Mouse (Mus musculus) ES-Bruce4 (cell line): Measurements from ENCODE around the gene Camkmt. TPM values are rescaled to one million over a fixed set of nuclear protein-coding genes. Genes with fewer than 3 reads are reported as not detected.

Experiments
- H3K27ac ChIP-seq: 2 replicates; pipeline ENCODE4 v1.5.1; 2012; ENCODE audit warnings: low read length, inconsistent platforms; ENCODE audit not compliant: insufficient read depth
- H3K27me3 ChIP-seq: 2 replicates; pipeline ENCODE4 v1.6.1; 2012; ENCODE audit warnings: mild to moderate bottlenecking, low read length, inconsistent platforms; ENCODE audit not compliant: control insufficient read depth, poor library complexity, insufficient read depth, severe bottlenecking
- H3K36me3 ChIP-seq: 2 replicates; pipeline ENCODE4 v1.6.1; 2012; ENCODE audit warnings: inconsistent platforms, mild to moderate bottlenecking, low read length, moderate library complexity; ENCODE audit not compliant: control insufficient read depth, poor library complexity, insufficient read depth, severe bottlenecking
- H3K4me1 ChIP-seq: one replicate; pipeline ENCODE4 v1.8.1; 2011; ENCODE audit warnings: low read length; ENCODE audit not compliant: control insufficient read depth, insufficient read depth
- H3K4me3 ChIP-seq: 2 replicates; pipeline ENCODE4 v1.5.1; 2011; ENCODE audit warnings: low read depth, mild to moderate bottlenecking, low read length
- H3K9ac ChIP-seq: 2 replicates; pipeline ENCODE4 v1.6.1; 2012; ENCODE audit warnings: low read depth, mild to moderate bottlenecking, inconsistent platforms; ENCODE audit not compliant: poor library complexity, severe bottlenecking
- H3K9me3 ChIP-seq: replicated peaks from 2 replicates; pipeline ENCODE4 v1.6.1; 2012; ENCODE audit warnings: mild to moderate bottlenecking, low read length, inconsistent platforms; ENCODE audit not compliant: control insufficient read depth, poor library complexity, insufficient read depth, severe bottlenecking
- CTCF ChIP-seq: IDR thresholded peaks from one replicate; pipeline ENCODE4 v1.8.1; 2011; ENCODE audit warnings: low read depth, low read length
- EP300 ChIP-seq: IDR thresholded peaks from 2 replicates; pipeline ENCODE4 v1.6.1; 2011; ENCODE audit warnings: low read depth, low read length; ENCODE audit not compliant: insufficient read depth
- POLR2A ChIP-seq: IDR thresholded peaks from one replicate; pipeline ENCODE4 v1.8.1; 2011; ENCODE audit warnings: low read length; ENCODE audit not compliant: insufficient read depth
- polyA plus RNA-seq: library from polyadenylated mRNA; stranded (reverse); fragments of >200 nt; gene quantifications from 2 replicates; pipeline ENCODE4 v1.2.4, GENCODE M21; 2011; ENCODE audit warnings: low read depth; ENCODE audit not compliant: missing spikeins, insufficient read depth, insufficient read length

The Camkmt gene
- polyA plus RNA-seq, 1 experiment = 3.7 TPM

DNA sequence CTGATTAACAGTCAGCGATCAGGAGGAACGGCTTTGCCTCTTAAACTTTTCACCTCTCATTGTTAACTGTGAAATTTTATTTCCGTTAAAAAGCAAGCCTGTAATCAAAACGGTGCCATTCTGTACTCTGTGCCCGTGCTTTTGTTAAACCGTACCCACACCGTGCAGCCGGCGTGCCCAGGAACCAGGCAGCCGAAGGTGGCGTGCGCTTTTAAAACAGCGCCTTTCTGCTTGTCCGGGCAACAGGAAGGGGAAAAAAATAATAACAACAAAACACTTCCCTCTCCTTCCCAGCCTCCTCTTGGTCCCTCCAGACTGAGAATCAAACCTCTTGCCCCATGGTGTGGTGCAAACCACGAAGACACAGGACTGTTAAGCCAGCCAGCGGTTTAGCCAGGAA, 364.7 kb downstream of the Camkmt start:
- no peaks in the 10 kb centered on the region for H3K36me3 ChIP-seq
- H3K27me3 ChIP-seq = no peaks in the 10 kb centered on the region
- H3K9ac ChIP-seq = no peak overlapping the region
- TF ChIP-seq EP300 (no peak), POLR2A (no peak), CTCF (no peak)
- no peak overlapping the region for H3K4me3 ChIP-seq
- H3K4me1 ChIP-seq = no peaks in the 10 kb centered on the region
- H3K9me3 ChIP-seq = no peaks in the 10 kb centered on the region
- no peak overlapping the region for H3K27ac ChIP-seq

DNA sequence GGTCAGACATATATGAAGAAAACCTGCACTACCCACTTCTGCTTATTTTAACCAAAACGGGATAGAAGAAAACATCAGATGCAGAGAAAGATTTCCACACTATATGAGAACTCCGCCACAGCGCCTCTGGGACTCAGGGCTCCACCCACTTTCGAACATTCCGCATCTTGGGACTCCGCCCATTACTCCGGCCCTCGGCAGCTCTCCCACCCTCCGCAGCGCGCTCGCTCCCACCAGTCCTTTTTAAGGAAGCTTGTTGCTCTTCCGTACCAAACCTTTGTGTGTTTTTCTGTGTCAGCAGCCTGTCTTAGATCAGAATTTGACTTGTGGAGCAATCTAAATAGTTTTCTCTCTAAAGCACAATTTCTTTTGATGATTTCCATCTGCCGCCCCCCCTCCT, 367.7 kb downstream of the Camkmt start:
- no peaks in the 10 kb centered on the region for H3K4me1 ChIP-seq
- no peak overlapping the region for H3K27ac ChIP-seq
- H3K27me3 ChIP-seq = no peaks in the 10 kb centered on the region
- TF ChIP-seq EP300 (no peak), CTCF (no peak), POLR2A (no peak)
- no peaks in the 10 kb centered on the region for H3K9me3 ChIP-seq
- H3K36me3 ChIP-seq = no peaks in the 10 kb centered on the region
- H3K4me3 ChIP-seq = no peak overlapping the region
- no peak overlapping the region for H3K9ac ChIP-seq

DNA sequence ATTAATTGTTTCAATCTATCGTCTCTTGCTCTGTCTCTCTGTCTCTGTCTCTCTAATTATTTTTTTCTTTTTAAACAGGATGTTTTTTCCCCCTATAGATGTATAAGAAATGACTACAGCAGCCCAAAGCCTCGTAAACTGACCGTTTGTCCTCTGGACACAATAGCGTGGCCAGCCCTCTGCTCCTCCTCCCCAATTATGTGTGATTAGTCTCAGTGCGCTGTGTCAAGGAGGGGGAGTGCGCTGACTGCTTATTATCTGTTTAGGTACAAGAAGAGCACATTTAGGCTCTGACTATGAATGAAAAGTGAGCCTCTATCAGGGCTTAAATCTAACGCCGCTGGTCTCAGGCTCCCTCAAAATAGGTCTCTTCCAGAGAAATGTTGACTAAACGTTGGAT, 368.2 kb downstream of the Camkmt start:
- no peaks in the 10 kb centered on the region for H3K4me1 ChIP-seq
- H3K27me3 ChIP-seq = no peaks in the 10 kb centered on the region
- no peak for TF ChIP-seq EP300
- TF ChIP-seq CTCF = no peak
- TF ChIP-seq POLR2A = no peak
- H3K9ac ChIP-seq = no peak overlapping the region
- H3K27ac ChIP-seq = no peak overlapping the region
- H3K4me3 ChIP-seq = no peak overlapping the region
- no peaks in the 10 kb centered on the region for H3K9me3 ChIP-seq
- H3K36me3 ChIP-seq = no peaks in the 10 kb centered on the region

DNA sequence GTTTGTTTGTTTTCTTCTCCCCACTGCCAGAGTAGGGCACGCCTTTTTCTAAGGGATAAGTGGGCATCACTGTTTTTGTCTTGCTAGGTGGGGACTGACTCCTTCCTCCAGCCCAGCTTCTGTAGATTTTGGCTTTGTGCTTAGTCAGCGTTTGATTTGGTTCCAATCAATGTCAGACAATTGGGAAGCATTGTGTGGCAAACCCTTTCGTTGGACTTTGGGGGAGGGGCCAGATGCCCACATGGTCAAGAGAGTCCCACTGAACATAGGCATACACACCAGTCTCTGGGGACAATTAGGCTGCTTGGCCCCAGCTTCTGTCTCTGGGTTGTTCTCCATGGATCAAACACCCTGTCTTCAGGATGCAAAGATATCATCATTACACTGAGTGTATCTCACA, 371.2 kb downstream of the Camkmt start:
- Histone ChIP-seq H3K9ac (no peak overlapping the region), H3K27me3 (no peaks in the 10 kb centered on the region), H3K27ac (no peak overlapping the region), H3K9me3 (no peaks in the 10 kb centered on the region), H3K4me3 (no peak overlapping the region), H3K36me3 (no peaks in the 10 kb centered on the region), H3K4me1 (no peaks in the 10 kb centered on the region)
- no peak for TF ChIP-seq CTCF
- no peak for TF ChIP-seq EP300

DNA sequence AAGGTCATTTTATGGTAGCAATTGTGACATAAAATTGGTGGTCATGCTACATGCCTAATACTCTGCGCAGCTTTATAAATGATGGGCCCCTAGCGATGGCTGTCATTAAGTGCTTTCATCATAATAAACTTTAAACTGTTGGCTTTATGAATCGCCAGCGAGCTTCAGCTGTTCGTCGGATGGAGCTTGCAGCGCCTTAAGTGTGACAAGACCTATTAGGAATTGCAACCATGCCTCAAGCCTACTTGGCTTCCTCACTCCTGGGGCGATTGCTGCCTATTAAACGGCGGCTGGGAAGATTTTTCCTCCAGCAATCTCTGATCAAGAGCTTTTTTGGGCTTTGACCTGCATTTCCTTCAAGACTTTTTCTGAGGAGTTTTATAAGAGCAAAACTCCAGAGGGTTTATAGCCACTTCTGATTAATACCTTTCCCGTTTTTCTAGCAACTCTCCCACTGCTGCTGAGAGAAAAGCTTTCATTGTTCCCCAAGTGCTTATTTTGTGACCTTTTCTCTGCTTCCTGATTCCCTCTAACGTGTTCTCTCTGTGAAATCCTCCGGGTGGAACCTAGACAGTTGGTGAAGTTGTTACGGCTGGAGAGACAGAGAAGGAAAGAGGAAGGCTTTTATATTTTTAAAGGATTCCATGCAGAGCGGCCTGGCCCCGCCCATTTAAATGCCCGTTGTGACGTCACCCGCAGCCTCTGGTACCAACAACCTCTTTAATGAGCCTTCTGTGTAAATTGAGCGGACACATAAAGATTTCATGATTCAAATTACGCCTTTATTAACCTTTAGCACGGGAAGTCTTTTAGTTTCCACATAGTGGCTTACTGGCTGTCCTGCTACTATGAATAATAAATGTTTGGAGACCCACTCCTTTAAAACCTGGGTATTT, 373.4 kb downstream of the Camkmt start:
- Histone ChIP-seq H3K27ac (no peak overlapping the region), H3K27me3 (no peaks in the 10 kb centered on the region), H3K4me3 (peak overlapping the region; percentile 61; the same call in 1 of the 2 replicates), H3K4me1 (no peaks in the 10 kb centered on the region), H3K9me3 (no peaks in the 10 kb centered on the region), H3K9ac (peak overlapping the region; percentile 56; the same call in 1 of the 2 replicates), H3K36me3 (no peaks in the 10 kb centered on the region)
- TF ChIP-seq EP300 = no peak

DNA sequence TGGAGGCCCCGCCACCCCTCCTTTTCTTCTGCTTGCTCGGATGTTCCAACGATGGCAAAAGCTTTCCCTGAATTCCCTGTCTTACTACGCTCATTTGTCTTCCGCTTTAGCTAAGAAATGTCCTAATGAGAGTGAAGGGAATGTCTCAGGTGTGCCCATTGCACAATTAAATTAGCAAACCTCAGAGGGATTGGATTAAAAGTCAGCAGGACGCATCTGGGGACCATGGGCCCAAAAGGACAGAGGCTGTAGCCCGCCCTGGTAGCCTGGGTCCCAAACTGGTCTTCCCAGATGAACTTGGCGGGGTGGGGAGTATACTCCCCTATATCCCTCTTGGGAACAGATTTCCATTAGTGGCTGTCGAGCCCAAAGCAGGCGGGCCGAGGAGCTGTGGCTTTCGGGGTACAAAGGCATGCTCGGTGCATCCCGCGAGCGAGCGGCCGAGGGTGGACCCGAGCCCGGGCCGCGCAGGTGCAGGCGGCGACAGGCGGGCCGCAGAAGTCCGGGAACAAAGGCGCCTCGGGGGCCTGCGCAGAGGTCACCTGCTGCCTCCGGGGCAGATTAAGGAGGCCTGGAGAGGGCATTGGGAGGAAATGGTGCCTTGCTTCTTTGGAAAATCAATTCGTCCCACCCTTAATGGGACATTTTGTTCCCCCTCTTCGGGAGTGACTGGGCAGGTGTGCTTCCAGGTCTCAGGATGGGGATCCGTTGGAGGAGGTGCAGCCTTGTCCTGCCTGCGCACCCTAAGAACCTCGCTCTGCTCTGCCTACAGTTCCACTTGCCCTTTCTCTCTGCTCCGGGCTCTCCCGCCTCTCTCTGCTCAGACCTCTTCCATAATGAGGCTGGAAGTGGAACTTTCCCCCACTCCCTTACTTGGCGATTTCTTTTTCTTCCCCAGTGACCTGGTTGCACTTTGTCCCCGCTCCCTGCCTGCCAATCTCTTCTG, 374.4 kb downstream of the Camkmt start:
- peak overlapping the region; percentile 61 for H3K4me3 ChIP-seq

More for the DNA sequence above, 374.4 kb downstream of the Camkmt start:
- Histone ChIP-seq H3K9ac (peak overlapping the region; percentile 56), H3K27ac (no peak overlapping the region), H3K36me3 (no peaks in the 10 kb centered on the region), H3K4me1 (no peaks in the 10 kb centered on the region), H3K9me3 (no peaks in the 10 kb centered on the region), H3K27me3 (no peaks in the 10 kb centered on the region)
- TF ChIP-seq EP300 (0 out of 2 replicates have a peak, but pooled peaks have one; percentile 23), CTCF (no peak)
